Mouse (Mus musculus) myocyte (in vitro differentiated cells): ENCODE results near the gene Cfap61.

Experiments
- CEBPB ChIP-seq: IDR thresholded peaks from 2 replicates; pipeline ENCODE4 v1.6.1; 2011; ENCODE audit warnings: mild to moderate bottlenecking, moderate library complexity; ENCODE audit not compliant: poor library complexity, insufficient read depth, severe bottlenecking
- MAX ChIP-seq: IDR thresholded peaks from one replicate; pipeline ENCODE4 v1.6.1; 2011; ENCODE audit warnings: low read depth, mild to moderate bottlenecking, control low read depth
- POLR2A ChIP-seq: IDR thresholded peaks from one replicate; pipeline ENCODE4 v1.6.1; 2011; ENCODE audit warnings: low read depth, mild to moderate bottlenecking, control low read depth, moderate library complexity; ENCODE audit not compliant: insufficient read length
- POLR2AphosphoS2 ChIP-seq: IDR thresholded peaks from one replicate; pipeline ENCODE4 v1.6.1; 2011; ENCODE audit warnings: low read depth, control low read depth; ENCODE audit not compliant: insufficient read length
- REST ChIP-seq: IDR thresholded peaks from one replicate; pipeline ENCODE4 v1.6.1; 2011; ENCODE audit warnings: mild to moderate bottlenecking, control low read depth, moderate library complexity; ENCODE audit not compliant: insufficient read depth, insufficient read length
- SRF ChIP-seq: IDR thresholded peaks from one replicate; pipeline ENCODE4 v1.6.1; 2011; ENCODE audit warnings: low read depth; ENCODE audit not compliant: control insufficient read depth, insufficient read length
- TCF12 ChIP-seq: IDR thresholded peaks from one replicate; pipeline ENCODE4 v1.6.1; 2011; ENCODE audit warnings: mild to moderate bottlenecking, control low read depth; ENCODE audit not compliant: poor library complexity, insufficient read depth, severe bottlenecking
- USF1 ChIP-seq: IDR thresholded peaks from one replicate; pipeline ENCODE4 v1.6.1; 2011; ENCODE audit warnings: low read depth, mild to moderate bottlenecking, control low read depth, moderate library complexity

GRCm38 (mm10) chr2:146226484-146226883 lies 291.9 kb downstream of the Cfap61 start:
- TF ChIP-seq POLR2A (no peak), SRF (no peak), TCF12 (no peak), MAX (no peak), USF1 (no peak), POLR2AphosphoS2 (no peak), REST (peak; percentile 81), CEBPB (no peak)
